Mouse (Mus musculus) megakaryocyte, embryonic 14.5 days (primary cell): ENCODE data around the gene Hsd11b2.

ENCODE experiments used
- FLI1 ChIP-seq: IDR thresholded peaks from 2 replicates; pipeline ENCODE4 v1.6.1; 2012; ENCODE audit warnings: low read length, inconsistent platforms, mixed read lengths
- GATA1 ChIP-seq: IDR thresholded peaks from 3 replicates; pipeline ENCODE4 v1.6.1; 2012; ENCODE audit warnings: mixed read lengths, low read length, inconsistent platforms, borderline replicate concordance

GRCm38 (mm10) chr8:105496439-105497180 is 21.9 kb upstream of the Hsd11b2 start, which contains the start of gene Zdhhc1:
- TF ChIP-seq GATA1, result no peak
- TF ChIP-seq FLI1, result no peak
